Mouse (Mus musculus): Measurements from ENCODE around the gene Ssr1.

The Ssr1 gene

DNA sequence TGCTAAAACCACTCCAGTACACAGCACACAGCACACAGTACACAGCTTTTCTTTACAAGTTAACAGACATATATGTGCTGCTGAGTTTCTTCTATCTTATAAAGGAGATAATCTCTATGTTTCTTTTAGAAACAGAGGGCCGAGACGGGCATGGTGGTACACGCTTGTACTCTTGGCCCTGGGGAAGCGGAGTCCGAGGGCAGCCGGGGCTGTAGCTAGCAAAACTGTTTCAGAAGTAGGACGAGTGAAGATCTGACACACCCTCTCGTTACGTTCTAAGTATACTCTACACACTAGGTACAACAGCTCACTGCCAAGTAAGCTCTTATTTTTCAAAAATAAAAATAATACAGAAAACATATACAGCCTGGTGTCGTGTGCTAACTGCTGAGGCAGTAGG lies 13.7 kb downstream of the Ssr1 start:
- no peak for DNase-seq (ENCODE audit: low read depth)

DNA sequence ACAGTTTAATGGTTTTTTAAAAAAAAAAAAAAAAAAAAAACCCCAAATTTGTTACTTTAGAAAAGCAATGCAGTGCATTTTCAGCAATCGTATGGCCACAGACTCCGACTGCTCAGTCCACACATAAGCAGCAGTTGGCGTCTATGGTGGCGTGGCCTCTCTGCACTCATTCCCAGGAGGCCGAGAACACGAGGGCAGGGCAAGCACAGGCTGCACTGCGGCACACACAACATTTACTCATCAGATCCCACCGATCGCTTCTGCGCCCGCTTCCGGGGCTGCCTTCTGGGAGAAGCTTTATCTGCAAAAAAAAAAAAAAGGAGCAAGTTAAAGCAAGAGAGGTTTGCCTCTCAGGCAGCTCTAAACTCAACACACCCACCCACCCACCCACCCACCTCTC lies 14.5 kb downstream of the Ssr1 start:
- DNase-seq (ENCODE audit: low read depth), result no peak

GRCm38 (mm10) chr13:37974731-37975130 lies 19.3 kb downstream of the Ssr1 start:
- no peak for DNase-seq (ENCODE audit: low read depth)

- no peak for DNase-seq (ENCODE audit: low read depth)
Measured at GRCm38 (mm10) chr13:37974036-37974435, 20.0 kb downstream of the Ssr1 start.

- DNase-seq (ENCODE audit: low read depth), result peak; percentile 33
Measured at GRCm38 (mm10) chr13:37970887-37971530, 23.0 kb downstream of the Ssr1 start.

DNA sequence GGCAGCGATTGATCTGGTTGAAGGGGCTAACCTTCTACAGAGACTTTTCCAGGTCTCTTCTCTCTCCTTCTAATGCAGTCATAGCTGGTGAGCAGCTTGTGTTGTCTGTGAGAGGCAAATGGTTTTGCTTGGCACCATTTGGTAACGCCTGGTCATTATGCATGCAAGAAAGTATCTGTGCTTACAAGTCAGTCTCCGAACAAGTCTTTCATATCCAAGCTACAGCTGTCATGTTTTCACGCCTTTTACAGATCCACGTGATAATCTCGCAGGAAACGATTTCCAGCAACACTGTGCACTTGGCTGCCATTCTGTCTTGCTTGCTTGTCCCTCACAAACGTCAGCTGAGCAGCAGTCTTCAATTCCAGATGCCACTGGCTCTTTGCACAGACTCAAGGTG lies 24.0 kb downstream of the Ssr1 start:
- DNase-seq (ENCODE audit: low read depth), result no peak

GRCm38 (mm10) chr13:37969337-37969736 lies 24.7 kb downstream of the Ssr1 start:
- peak; percentile 70 for DNase-seq (ENCODE audit: low read depth)

GRCm38 (mm10) chr13:37967565-37967964 lies 26.5 kb downstream of the Ssr1 start:
- DNase-seq (ENCODE audit: low read depth), result no peak

DNA sequence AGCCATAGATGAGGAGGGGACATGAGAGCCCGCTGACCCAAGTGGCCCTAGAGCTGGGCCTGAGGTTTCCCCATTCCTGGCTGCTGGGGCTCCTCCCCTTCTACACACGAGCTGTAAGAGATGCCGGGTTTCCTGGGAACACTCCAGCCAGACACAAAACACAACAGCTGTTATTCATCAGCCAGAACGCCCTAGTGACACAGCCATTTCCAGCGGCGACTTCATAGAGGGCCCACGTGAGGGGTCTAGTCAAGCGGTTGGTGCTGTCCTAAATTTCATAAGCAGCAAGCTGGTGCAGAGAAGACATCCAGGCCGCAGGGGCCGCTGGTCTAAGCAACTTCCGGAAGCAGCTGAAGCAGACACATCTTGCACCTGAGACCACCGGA lies 27.0 kb downstream of the Ssr1 start:
- DNase-seq (ENCODE audit: low read depth), result no peak

DNA sequence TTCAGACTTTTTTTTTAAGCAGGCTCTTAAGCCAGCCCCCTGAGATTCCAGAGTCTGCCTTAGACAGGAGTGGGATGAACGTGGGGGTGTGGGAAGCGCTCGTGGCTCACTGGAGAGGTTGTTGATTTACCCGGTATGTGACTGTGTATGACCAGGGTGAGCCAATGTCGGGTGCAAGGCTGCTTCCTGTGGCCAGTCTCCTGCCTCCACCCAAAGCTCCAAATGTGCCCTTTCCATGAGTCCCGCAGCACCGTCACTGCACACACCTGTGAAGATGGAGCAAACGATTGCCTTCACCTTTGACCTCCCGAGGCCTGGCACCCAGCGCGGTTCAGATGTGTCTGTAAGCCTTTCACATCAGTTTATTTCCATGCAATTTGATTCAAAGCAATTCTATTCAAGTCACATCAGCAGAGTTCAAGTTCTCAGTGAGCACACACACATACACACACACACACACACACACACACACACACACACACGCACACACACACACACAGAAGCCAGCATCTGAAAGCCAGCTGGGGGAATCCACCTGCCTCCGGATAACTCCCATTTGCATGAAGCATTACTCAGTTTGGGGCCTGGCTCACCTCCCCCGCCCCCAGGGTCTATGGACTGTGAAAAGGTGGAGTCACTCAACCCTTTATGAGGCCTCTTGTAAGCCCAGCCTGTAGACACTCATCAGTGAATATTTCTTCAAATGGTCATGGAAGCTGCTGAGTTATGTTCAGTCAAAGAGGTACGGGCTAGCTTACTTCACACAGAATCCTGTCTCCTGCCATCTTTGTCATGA lies 27.6 kb downstream of the Ssr1 start:
- no peak for DNase-seq (ENCODE audit: low read depth)

- peak; percentile 73 for DNase-seq (ENCODE audit: low read depth)
Measured at GRCm38 (mm10) chr13:37965126-37965914, 28.7 kb downstream of the Ssr1 start.

GRCm38 (mm10) chr13:37964128-37965087 lies 29.6 kb downstream of the Ssr1 start:
- peak; percentile 68 for DNase-seq (ENCODE audit: low read depth)

- DNase-seq (ENCODE audit: low read depth), result peak; percentile 94
Measured at GRCm38 (mm10) chr13:37963354-37964007, 30.5 kb downstream of the Ssr1 start.

DNA sequence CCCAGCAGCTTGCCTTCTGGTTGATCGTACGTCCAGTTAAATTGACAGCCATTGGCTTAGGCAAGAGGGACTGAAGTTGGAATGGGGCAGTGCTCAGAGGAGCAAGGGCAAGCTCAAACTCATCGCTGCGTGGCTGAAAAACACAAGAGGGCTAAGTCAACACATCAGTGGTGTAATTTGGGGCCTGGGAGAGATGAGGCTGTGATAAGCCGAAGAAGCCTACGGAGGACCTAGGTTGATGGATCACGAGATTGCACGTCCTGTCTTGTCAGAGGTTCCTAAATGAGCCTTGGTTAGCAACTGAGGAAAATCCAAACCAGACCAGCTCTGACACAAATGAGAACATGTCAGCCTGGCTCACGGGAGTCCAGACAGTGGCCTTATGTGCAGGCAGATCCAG lies 31.5 kb downstream of the Ssr1 start:
- no peak for DNase-seq (ENCODE audit: low read depth)

DNA sequence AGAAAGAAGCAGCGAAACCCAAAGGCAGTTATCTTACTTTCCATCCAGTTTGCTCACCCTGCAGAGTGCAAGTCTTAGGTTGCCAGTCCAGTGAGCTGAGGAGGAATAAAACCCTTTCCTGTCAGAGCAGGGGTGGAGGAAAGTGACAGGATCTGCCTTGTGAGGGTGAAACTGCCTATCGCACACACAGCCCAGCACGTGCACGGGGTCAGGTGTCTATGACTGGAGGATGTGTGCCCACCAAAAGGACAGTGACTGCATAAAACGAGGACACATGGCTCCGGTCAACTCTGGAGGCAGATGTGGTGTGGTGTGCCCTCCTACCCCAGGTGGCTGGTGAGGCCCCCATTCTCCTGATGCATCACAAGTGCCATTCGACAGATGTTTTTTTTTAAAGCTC lies 34.1 kb downstream of the Ssr1 start:
- DNase-seq (ENCODE audit: low read depth), result no peak

- peak; percentile 41 for DNase-seq (ENCODE audit: low read depth)
Measured at GRCm38 (mm10) chr13:37959239-37959907, 34.6 kb downstream of the Ssr1 start.

DNA sequence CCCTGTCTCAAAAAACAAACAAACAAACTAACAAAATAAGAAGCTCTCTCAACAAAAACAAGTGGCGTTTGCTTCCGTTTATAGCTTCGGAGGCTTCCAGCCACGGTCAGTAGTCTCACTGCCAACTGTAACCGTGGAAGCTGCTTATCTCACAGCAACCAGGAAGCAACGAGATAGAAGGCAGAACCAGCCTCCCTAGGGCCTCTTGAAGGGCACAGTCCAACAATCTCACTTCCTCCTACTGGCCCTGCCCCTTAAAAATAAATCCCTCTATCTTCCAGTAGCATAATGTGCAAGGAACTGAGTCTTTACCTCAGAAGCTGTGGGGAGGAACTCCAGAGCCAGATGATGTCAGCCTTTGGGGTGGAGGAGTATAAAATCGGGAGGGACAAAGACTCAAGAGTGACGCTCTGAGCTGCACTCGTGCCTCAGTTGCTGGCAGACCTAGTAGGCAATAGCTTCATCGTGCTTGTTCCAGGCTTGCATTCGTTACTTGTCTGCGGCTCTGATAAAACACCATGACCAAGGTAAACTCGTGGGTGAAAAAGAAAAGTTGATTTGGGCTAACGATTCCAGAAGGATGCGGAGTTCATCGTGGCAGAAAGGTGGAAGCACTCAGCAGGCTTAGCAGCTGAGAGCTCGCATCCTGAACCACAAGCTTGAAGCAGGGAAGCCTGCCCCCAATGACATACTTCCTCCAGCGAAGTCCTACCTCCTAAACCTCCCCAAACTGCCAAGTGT lies 35.3 kb downstream of the Ssr1 start:
- DNase-seq (ENCODE audit: low read depth), result peak; percentile 71

DNA sequence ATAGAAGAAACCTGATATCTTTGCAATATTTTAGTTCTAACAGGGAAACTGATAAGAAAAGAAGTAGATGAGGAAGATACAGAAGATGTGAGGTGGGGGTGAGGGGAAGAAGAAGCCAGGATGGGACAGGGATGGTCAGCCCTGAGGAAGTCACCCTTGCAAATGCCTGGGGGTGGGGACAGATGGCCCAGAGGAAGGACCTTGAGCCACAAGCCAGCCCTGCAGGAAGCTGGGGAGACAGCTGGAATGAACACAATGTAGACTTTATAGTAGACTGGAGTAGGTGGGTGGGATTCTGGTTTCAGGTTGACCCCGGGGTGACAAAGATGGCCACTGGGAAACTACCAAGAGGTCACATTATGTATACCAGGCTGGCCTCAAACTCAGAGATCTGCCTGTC lies 39.7 kb downstream of the Ssr1 start:
- peak; percentile 72 for DNase-seq (ENCODE audit: low read depth)

DNA sequence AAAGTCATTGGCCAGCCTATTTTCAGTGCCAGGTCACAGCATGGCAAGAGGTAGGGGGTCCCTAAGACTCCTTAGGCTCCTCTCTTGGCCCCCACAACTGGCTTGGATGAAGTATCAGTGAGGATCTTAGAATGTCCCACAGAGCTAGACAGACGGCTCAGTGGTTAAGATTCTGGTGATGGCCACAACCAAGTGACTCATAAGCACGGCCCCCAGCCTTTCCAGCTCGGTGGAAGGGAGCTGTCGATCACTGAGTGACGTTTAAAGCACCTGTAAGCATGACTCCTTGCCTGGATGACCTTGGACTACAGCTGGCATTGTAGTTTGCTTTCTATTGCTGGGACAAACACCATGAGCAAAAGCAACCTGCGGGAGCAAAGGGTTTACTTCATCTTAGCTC lies 41.0 kb downstream of the Ssr1 start:
- peak; percentile 78 for DNase-seq (ENCODE audit: low read depth)

DNA sequence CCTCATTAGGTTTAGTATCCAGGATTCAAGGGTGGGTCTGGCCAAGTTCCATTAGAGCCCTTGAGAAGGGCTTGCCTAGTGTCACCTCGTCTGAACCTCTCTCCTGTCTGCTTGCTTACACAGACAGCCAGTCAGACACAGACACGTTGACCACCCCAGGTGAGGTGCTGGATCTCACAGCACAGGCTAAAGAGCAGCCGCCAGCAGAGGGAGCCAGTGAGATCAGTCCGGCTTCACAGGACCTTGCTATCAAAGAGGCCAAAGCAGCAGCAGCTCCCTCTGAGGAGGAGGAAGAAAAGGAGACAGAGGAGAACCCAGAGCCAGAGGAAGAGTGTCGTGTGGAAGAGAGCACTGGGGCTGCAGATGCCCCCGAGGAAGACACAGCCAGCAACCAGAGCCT lies 47.3 kb downstream of the Ssr1 start:
- peak; percentile 74 for DNase-seq (ENCODE audit: low read depth)

All from 416B (cell line).